Mouse (Mus musculus) cortical plate, adult 2 months (tissue): ENCODE results near the gene Zfp385a. TPM values are rescaled to one million over a fixed set of nuclear protein-coding genes. Genes with fewer than 3 reads are reported as not detected.

Experiments
- H3K27ac ChIP-seq: fragments of 200-500 bp; 2 replicates; pipeline ENCODE4 v1.5.1; 2012; ENCODE audit warnings: low read length, control low read depth, inconsistent platforms; ENCODE audit not compliant: insufficient read depth
- H3K4me1 ChIP-seq: fragments of 200-500 bp; 2 replicates; pipeline ENCODE4 v1.6.1; 2011; ENCODE audit warnings: low read length; ENCODE audit not compliant: control insufficient read depth, insufficient read depth
- H3K4me3 ChIP-seq: fragments of 200-500 bp; 2 replicates; pipeline ENCODE4 v1.5.1; 2011; ENCODE audit warnings: mild to moderate bottlenecking, low read length, control low read depth; ENCODE audit not compliant: insufficient read depth
- CTCF ChIP-seq: fragments of 200-500 bp; IDR thresholded peaks from 2 replicates; pipeline ENCODE4 v1.5.1; 2011; ENCODE audit warnings: mild to moderate bottlenecking, control low read depth, low read length; ENCODE audit not compliant: insufficient read depth; ENCODE audit errors: extremely low read depth
- POLR2A ChIP-seq: fragments of 200-500 bp; IDR thresholded peaks from 2 replicates; pipeline ENCODE4 v1.6.1; 2011; ENCODE audit warnings: mild to moderate bottlenecking, low read length, control low read depth; ENCODE audit not compliant: insufficient read depth; ENCODE audit errors: extremely low read depth
- polyA plus RNA-seq: library from polyadenylated mRNA; depleted of rRNA; stranded (reverse); fragments of >200 nt; gene quantifications from 2 replicates; pipeline ENCODE4 v1.2.3, GENCODE M21; 2012

Zfp385a gene
- polyA plus RNA-seq, 1 experiment: 45.2 TPM

DNA sequence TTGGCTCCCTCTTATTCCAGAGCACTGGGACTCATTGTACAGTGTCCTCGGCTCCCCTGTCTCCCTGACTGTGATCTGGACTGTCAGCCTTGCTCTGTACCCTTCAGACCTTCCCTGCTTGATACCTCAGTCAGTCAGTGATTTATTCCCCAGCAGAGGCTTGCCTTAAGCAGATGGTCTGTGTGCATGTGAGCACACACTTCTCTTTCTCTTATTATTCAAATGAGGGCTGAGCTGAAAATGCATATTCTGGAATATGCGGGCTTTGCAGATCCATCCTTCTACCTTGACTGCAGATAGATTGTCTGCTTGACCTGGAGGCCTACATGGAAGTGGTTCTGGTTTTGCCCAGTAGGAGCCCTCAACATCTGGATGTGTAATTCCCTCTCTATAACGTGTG, 41.9 kb downstream of the Zfp385a start:
- peaks cover 14% of the 10 kb centered on the region for H3K4me1 ChIP-seq

DNA sequence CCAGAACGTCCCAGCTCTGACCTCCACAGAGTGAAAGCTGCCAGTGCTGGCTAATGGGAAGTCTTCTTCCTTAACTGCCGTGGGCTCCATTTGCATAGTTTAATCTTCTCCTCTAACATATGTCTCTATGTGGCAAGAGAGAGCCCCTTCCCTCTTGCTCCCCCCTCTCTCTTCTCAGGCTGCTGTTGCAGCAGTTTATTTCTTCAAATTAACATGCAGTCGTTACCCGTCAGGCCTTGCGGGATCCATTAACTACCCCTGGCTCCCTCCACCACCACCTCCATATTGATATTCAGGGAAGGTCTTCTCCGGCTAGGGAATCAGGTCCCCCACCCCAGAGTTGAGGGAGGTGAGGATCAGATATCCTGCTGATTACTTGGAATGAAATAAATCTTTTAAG, 42.6 kb downstream of the Zfp385a start:
- H3K27ac ChIP-seq: no peak overlapping the region
- peaks cover 15% of the 10 kb centered on the region for H3K4me1 ChIP-seq
- no peak for TF ChIP-seq CTCF
- no peak overlapping the region for H3K4me3 ChIP-seq

More for the DNA sequence above, 41.9 kb downstream of the Zfp385a start:
- TF ChIP-seq POLR2A: no peak
- no peak for TF ChIP-seq CTCF
- H3K4me3 ChIP-seq: no peak overlapping the region
- no peak overlapping the region for H3K27ac ChIP-seq

DNA sequence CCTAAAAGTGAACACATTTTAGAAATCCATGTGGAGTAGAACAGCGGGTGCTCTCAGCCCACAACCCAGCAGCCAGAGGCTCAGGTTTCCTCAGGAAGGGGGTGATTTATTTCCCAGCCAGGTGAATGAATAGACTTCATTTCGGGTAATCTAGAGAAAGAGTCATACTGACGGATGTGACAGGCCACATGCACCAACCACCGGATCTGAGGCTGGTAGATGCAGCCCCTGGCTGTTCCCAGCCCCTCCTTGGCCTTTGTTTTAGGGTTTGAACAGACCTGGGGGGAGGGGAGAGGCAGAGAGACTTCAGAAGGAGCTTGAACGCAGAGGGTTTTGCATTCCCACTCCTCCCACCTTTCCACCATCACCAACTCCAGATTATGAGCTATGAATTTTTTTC, 44.0 kb downstream of the Zfp385a start:
- H3K4me1 ChIP-seq: peaks cover 15% of the 10 kb centered on the region
- no peak overlapping the region for H3K4me3 ChIP-seq
- H3K27ac ChIP-seq: no peak overlapping the region
- TF ChIP-seq CTCF: no peak
- TF ChIP-seq POLR2A: no peak

DNA sequence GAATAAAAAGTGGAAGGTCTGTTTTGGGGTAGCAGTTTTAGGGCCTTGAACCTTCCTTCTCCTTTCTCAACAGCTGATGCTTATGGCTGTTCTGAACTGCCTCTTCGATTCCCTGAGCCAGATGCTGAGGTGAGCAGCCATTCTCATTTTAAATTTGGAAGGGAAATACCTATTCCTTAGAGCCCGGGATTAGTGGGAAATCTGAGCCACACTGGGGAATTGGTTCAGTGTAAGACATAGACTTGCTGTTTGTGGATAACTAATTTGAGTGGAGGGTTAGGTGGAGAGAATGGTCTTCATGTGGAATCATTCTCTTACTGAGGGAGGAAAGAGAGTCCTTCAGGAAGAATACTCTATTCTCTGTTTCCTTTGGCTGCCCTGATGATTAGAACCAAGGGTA, 45.2 kb downstream of the Zfp385a start:
- TF ChIP-seq POLR2A (no peak), CTCF (no peak)
- Histone ChIP-seq H3K27ac (no peak overlapping the region), H3K4me1 (peaks cover 15% of the 10 kb centered on the region), H3K4me3 (no peak overlapping the region)

DNA sequence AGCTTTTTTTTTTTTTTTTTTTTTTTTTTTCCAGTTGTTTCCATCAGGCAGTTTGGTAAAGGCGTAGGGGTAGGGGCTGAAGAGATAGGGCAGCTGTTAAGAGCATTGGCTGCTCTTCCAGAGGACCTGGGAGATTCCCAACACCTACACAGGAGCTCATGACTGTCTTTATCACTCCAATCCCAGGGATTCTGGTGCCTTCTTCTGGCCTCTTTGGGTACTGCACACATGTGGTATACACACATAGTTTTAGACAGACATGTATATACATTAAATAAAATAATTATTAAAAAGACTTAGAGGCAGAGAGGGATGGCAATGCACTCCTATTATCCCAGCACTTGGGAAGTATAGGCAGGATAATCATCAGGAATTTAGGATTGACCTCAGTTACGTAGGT, 46.5 kb downstream of the Zfp385a start:
- H3K27ac ChIP-seq: no peak overlapping the region
- no peak for TF ChIP-seq CTCF
- no peak for TF ChIP-seq POLR2A
- H3K4me1 ChIP-seq: peaks cover 8% of the 10 kb centered on the region
- H3K4me3 ChIP-seq: no peak overlapping the region

DNA sequence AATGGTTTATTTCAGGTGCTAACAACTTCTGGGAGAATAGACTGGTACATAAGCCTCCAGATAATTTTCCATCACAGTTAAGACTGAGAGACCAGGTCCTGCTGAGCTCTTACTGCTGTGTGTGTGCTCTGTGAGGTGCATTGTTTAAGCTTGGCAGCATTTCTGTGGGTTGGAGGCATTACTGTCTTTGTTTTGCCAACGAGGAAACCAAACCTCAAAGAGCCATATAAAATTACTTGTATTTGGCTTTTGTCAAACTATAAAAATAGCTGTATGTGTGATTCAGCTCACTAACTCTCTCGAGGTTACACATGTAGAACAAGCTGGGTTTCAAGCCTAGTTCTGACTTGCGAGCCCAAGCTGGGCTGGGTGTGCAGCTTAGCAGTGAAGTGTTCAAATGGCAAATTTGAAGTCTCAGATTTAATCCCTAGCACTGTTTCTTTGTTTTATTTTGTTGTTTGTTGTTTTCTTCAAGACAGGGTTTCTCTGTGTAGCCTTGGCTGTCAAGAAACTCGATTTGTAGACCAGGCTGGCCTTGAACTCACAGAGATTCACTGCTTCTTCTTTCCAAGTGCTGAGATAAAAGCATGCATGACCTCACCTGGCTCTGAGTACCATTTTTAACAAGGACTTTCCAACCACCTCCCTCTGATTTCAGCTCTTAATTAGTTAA, 47.1 kb downstream of the Zfp385a start:
- H3K4me3 ChIP-seq: no peak overlapping the region
- peaks cover 5% of the 10 kb centered on the region for H3K4me1 ChIP-seq
- no peak overlapping the region for H3K27ac ChIP-seq

DNA sequence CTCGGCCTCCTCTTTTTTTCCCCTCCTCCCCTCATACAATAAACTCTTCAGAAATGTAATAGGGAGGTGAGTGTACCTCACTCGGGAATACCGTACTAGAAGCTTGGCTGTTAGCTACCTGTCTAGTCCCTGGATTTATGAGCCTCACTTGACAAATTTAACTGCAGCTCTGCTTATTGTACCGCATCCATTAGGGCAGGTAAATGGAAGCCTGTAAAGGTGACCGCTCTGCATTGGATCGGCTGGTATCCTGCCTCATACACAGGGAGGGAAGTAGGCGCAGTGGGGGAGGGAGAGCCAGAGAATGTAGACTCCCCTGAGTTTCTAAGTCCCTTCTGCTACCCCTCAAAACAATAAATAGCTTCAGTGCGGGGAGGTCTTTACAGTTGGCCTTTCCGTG, 49.0 kb downstream of the Zfp385a start:
- Histone ChIP-seq H3K4me1 (0 out of 2 replicates have a peak, but pooled peaks cover 2% of the 10 kb centered on the region), H3K4me3 (no peak overlapping the region), H3K27ac (no peak overlapping the region)
- TF ChIP-seq POLR2A: no peak
- TF ChIP-seq CTCF: no peak

More for the DNA sequence above, 47.1 kb downstream of the Zfp385a start:
- no peak for TF ChIP-seq CTCF
- no peak for TF ChIP-seq POLR2A

DNA sequence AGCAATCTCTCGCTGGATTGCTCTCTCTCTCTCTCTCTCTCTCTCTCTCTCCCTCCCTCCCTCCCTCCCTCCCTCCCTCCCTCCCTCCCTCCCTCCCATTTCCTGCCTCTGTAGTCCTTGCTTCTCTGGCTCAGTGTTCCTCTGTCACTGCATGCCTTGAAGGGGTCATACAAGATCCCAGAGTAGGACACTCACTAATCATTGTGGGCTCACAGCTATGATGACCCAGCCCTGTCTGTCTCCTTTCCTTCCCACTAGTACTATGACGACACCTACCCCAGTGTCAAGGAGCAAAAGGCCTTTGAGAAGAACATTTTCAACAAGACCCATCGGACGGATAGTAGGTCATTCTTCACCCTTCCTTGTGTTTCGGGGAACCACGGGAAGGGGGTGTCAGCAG, 49.5 kb downstream of the Zfp385a start:
- no peak overlapping the region for H3K4me3 ChIP-seq
- no peak overlapping the region for H3K27ac ChIP-seq
- 0 out of 2 replicates have a peak, but pooled peaks cover 1% of the 10 kb centered on the region for H3K4me1 ChIP-seq
- TF ChIP-seq POLR2A: no peak
- no peak for TF ChIP-seq CTCF

DNA sequence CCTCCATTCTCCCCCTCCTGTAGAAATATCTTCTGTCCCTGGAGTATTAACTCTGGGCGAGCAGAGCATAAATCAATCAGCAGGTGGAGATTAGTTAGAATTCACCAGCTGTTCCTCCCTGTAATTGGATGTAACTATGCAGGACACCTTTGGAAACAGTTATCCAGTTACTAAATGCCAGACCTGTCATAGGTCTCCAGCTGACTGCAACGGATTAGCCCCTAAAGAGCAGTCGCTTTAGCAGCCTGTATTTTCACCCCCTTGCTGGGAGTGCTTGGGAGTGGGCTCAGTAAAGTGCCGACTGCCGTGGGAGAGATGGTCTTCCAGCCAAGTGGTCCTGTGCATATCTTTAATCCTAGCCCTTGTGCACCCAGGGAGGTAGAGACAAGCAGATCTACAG, 50.3 kb downstream of the Zfp385a start:
- H3K4me3 ChIP-seq: no peak overlapping the region
- H3K27ac ChIP-seq: no peak overlapping the region
- peaks cover 3% of the 10 kb centered on the region; the same call in 1 of the 2 replicates for H3K4me1 ChIP-seq
- TF ChIP-seq CTCF (no peak), POLR2A (no peak)

DNA sequence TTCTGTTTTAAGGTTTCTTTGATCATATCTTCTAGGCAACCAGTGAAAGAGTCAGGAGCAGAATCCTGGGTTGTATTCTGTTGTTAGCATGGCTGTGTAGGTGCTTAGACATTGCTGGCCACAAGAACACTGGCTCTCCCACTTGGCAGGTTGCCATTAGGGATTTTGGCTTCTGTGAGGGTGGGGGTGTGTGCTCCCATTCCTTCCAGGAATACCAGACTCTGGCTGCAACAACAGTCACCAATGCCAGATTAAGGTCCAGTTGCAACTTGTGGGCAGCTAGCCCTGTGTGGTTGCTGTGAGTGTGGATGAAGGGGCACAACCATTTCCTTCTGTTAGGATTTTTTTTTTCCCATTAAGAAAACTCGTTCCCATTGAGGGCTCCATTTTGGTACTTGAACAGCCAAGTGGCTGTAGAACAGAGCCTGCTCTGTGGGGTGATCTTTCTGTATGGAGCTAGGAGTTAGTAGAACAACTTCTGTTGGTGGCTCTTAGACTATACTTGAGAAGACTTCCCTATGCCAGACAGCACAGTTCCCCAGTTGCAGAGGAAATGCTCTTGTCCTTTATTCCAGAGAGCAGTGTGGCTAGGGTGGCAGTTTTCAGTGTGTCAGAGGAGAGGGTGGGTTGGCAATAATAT, 54.0 kb downstream of the Zfp385a start:
- Histone ChIP-seq H3K4me3 (no peak overlapping the region), H3K27ac (no peak overlapping the region), H3K4me1 (peaks cover 1% of the 10 kb centered on the region; the same call in 1 of the 2 replicates)
- TF ChIP-seq CTCF (no peak), POLR2A (no peak)
